Mouse (Mus musculus): ENCODE measurements around the gene Eif2b2.

DNA sequence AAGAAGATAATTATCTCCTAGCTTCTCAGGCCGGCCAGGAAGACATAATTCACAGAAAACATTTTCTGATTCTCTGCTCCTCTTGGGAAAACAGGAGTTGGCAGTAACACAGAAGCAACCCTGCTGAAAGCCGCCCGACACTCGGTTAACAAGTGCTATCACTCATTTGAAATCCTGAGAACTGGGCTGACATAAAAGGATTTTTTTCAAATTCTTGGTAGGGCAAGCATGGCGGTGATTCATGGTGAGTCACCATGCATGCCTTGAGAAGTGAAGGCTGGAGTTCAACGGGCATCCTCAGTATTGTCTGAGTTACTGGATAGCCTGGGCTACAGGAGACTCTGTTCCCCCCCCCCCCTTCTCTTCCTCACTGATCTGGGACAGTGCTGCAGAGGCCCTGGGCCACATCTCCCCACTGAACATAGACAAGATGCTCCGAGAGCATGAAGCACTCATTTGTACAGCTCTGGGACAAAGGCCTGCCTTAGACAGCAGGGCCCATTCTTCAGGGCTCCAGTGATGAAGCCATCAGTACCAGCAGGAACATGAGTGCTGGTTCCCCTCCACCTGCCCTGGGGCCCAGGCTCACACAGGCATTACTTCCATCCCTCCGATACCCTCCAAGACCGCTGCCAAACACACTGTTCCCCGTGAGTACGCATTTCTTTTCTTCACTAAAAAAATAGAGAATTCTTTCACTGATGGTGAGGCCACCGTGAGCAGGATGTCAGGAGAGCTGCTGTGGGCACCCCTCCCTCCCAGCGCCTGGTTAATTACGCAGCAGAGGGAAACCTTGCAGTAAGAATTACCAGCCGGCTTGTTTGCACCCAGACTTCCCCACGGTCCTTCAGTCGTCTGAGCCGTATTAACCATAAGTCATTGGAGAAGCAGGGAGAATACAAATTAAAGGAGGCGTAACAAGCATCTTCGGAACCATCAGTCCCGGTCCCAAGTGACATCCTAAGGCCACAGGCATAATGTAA lies 14.4 kb downstream of the Eif2b2 start:
- no peak for TF ChIP-seq POLR2A (IDR thresholded peaks at IDR 0.05; ENCODE audit: low read depth, low read length)
- no peak for TF ChIP-seq RAD21 (IDR thresholded peaks at IDR 0.05; ENCODE audit: low read depth, low read length)
- no peak for TF ChIP-seq SMC3 (IDR thresholded peaks at IDR 0.05; ENCODE audit: low read depth, low read length)
- TF ChIP-seq CTCF (conservative IDR thresholded peaks at IDR 0.05 in 1 of 2, IDR thresholded peaks at IDR 0.05 in 1 of 2; ENCODE audit: low read depth in 2 of 2, low read length in 2 of 2) = no peak
- no peak for TF ChIP-seq POLR2AphosphoS2 (IDR thresholded peaks at IDR 0.05; ENCODE audit: low read depth, low read length)
- TF ChIP-seq EP300 (IDR thresholded peaks at IDR 0.05; ENCODE audit: low read length) = no peak
- no peak for TF ChIP-seq USF2 (conservative IDR thresholded peaks at IDR 0.05; ENCODE audit: low read depth, low read length)
- no peak for TF ChIP-seq UBTF (IDR thresholded peaks at IDR 0.05; ENCODE audit: low read depth, low read length)
- no peak for TF ChIP-seq NRF1 (IDR thresholded peaks at IDR 0.05; ENCODE audit: low read depth, low read length)
- no peak for TF ChIP-seq ETS1 (conservative IDR thresholded peaks at IDR 0.05; ENCODE audit: low read depth, low read length)
- TF ChIP-seq RCOR1 (conservative IDR thresholded peaks at IDR 0.05; ENCODE audit: low read depth, low read length) = no peak
